Mouse (Mus musculus): ENCODE results near the gene Fnbp1l.

Gene Fnbp1l

GRCm38 (mm10) chr3:122520875-122521274 is 98.6 kb downstream of the Fnbp1l start:
- no peak for DNase-seq (ENCODE audit: low spot score)

GRCm38 (mm10) chr3:122520365-122520764 is 99.2 kb downstream of the Fnbp1l start:
- no peak for DNase-seq (ENCODE audit: low spot score)

DNA sequence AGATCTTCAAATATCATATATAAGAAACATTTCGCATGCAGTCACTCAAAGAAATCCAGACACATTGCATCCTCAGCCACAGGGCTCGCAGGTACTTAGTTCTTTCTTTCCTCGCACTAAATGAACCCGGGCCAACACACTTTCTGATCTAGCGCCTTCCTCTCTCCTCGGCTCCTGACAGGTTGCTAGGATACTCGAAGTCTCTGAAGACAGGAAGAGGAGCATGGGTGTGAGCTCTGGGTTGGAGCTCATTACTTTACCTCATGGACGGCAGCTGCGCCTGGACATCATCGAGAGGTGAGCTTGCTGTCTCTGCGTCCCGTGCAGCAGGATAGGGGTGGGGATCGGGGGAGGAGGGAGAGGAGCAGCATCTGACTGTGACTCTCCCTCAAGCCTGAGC is 100.4 kb downstream of the Fnbp1l start:
- DNase-seq (ENCODE audit: low spot score), result no peak

- no peak for DNase-seq (ENCODE audit: low spot score)
Observed at GRCm38 (mm10) chr3:122518231-122518736, 101.2 kb downstream of the Fnbp1l start.

DNA sequence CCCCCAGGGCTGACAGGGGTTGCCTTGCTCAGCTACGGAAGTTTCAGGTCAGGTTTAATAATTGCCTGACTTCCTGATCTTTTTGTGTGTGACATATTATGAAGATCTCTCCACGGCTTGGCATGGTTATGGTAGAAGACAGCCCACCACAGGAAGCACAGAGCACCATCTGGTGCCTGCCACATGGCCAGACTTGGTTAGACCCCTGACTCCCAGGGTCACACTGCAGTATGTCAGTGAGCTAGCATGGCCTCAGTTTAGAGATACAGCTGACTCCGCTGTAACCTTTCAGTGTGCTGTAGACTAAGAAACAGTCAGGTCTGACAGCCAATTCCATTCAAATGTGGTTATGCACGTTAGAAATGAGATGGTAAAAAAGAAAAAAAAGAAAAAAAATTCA is 101.8 kb downstream of the Fnbp1l start:
- DNase-seq (ENCODE audit: low spot score), result no peak

DNA sequence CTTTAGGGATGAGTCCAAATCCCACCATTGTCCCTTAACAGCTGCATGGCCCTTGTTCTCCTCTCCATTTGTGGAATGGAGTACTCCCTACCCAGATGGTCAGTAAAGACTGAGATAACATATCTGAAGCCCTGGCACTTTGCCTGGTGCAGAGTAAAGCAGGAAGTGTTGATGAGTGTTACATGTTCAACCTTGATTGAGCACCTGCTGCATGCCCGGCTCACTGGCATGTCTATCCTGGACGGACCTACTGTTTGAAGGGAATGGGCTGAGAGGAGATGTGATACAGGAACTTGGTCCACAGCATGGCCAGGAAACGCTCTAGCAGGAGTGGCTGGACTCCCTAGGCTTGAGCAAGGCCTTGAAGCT is 103.2 kb downstream of the Fnbp1l start:
- no peak for DNase-seq (ENCODE audit: low spot score)

- no peak for DNase-seq (ENCODE audit: low spot score)
Observed at GRCm38 (mm10) chr3:122515568-122516326, 103.8 kb downstream of the Fnbp1l start.

- no peak for DNase-seq (ENCODE audit: low spot score)
Observed at GRCm38 (mm10) chr3:122512725-122513375, 106.7 kb downstream of the Fnbp1l start.

DNA sequence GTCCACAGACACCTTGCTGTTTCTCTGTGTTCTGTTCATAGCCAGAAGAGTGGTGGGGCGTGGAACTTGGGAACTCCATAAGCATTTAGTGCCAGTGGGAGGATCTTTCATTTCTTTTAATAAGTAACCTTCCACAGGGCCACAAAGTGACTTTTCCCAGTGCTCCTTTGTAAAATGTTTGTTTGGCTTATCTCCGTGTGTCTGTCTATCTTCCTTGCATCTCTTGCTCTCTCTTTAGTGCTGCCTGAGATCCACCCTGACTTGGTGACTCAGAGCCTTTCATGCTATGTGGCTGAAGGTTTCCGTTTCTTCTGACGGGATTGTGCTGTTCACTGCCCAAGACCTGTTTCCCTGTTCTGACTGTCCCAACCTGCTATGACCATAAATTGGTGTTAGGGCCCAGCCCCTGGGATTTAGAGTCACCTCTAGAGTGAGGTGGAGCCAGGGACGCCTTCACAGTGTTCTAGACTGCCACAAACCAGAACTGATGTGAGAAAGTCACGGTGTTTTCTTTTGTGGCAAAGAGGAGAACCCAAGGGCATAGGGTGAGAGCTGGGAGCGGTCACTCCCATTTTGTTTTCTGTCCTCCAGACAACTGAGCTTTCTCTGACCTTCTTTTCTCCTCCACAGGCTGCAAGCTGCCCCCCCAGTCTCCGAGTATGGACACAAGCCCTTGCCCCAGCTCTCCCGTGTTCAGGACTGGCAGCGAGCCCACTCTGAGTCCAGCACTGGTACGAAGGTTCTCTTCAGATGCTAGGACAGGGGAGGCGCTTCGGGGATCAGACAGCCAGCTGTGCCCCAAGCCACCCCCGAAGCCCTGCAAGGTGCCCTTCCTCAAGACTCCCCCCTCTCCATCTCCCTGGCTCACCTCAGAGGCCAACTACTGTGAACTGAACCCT is 107.5 kb downstream of the Fnbp1l start:
- DNase-seq (ENCODE audit: low spot score), result no peak

DNA sequence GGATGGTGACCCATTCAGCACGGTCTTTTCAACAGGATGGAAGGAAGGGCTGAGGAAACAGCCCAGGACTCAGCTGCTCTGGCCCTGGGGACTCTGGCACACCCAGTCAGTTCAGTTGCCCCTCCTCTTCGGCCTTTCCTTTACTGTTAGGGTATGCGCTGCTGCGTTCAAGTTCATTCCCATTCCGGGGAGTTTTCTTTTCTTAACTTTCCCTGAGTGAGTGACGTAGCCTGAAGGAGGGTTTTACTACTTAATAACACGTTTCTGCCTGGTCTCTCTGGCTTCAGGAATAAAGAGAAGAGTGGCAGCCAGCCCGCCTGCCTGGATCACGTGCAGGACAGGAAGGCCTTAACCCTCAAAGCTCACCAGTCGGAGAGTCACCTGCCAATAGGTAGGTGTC is 108.6 kb downstream of the Fnbp1l start:
- no peak for DNase-seq (ENCODE audit: low spot score)

GRCm38 (mm10) chr3:122510240-122510750 is 109.2 kb downstream of the Fnbp1l start:
- no peak for DNase-seq (ENCODE audit: low spot score)

- DNase-seq (ENCODE audit: low spot score), result no peak
Observed at GRCm38 (mm10) chr3:122509534-122510239, 109.8 kb downstream of the Fnbp1l start.

- DNase-seq (ENCODE audit: low spot score), result no peak
Observed at GRCm38 (mm10) chr3:122509084-122509483, 110.4 kb downstream of the Fnbp1l start.

DNA sequence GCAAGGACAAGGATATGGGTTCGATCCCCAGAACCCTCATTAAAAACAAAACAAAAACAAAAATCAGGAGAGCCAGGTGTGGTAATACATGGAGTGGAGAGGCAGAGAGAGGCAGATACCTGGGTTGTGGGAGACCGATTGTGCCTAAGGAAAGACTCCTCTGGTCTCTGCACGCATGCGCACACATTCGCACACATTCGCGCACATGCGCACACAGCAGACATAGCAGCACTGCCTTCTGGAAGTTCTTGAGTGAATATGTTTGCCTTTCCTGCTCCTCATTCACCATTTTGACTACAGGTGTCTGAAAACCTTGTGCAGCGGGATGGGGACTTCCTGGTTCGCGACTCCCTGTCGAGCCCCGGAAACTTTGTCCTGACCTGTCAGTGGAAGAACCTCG is 111.7 kb downstream of the Fnbp1l start:
- DNase-seq (ENCODE audit: low spot score), result no peak

- DNase-seq (ENCODE audit: low spot score), result no peak
Observed at GRCm38 (mm10) chr3:122506343-122506916, 113.1 kb downstream of the Fnbp1l start.

DNA sequence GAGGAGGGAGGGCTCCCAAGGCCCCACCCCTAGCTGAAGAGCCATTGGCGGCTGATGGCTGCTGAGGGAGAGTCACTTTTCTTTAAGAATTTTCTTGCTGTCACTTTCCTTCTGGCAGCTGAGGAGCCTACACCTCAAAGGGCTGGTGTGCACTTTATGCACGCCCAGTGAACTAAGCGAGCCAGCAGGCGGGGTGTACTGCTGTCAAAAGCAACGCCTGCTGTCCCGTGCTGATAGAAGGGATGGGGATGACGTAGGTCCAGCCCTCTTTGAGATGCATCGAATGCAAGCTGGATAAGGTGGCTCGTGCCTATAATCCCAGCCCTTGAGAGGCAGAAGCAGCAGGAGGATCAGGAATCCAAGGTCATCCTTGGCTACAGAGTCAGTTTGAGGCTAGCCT is 118.6 kb downstream of the Fnbp1l start:
- no peak for DNase-seq (ENCODE audit: low spot score)

- DNase-seq (ENCODE audit: low spot score), result no peak
Observed at GRCm38 (mm10) chr3:122499647-122500046, 119.9 kb downstream of the Fnbp1l start.

GRCm38 (mm10) chr3:122498528-122498927 is 121.0 kb downstream of the Fnbp1l start:
- DNase-seq (ENCODE audit: low spot score), result no peak

DNA sequence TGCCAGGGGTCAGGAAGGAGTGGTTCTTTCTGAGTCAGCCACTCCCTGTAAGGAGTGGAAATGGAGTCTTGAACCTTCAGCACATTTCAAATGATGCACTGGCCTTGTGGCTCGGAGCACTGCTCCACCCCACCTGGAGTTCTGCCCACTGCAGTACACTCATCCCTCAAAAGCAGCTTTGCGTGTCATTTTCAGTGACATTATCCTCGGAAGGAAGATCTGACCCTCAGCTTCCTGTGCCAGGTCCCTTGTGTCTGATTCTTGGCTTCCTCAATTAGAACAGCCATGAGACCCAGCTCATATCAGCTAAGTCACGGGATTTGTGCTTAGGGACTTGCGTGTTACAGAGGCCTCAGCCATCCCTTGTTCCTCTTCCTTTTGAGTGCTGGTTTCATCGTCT is 121.6 kb downstream of the Fnbp1l start:
- DNase-seq (ENCODE audit: low spot score), result no peak

DNA sequence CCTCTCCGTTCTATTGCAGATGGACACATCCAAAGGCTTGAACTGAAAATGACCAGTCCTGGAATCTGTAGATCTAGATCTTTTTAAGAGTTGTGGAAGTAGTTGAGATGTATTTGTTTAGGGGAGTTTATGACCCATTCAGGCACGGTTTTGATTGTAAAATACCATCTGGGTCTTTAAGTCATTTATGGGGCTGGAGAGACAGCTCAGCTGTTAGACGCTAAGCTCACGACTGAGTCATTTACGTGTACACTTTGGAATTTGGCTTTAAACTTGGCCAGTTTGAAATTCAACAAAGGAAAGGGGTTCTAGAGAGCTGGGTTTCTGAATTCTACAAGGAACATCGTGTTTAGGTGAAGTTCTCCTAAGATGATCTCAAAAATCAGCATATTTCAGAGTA is 124.8 kb downstream of the Fnbp1l start:
- no peak for DNase-seq (ENCODE audit: low spot score)

DNA sequence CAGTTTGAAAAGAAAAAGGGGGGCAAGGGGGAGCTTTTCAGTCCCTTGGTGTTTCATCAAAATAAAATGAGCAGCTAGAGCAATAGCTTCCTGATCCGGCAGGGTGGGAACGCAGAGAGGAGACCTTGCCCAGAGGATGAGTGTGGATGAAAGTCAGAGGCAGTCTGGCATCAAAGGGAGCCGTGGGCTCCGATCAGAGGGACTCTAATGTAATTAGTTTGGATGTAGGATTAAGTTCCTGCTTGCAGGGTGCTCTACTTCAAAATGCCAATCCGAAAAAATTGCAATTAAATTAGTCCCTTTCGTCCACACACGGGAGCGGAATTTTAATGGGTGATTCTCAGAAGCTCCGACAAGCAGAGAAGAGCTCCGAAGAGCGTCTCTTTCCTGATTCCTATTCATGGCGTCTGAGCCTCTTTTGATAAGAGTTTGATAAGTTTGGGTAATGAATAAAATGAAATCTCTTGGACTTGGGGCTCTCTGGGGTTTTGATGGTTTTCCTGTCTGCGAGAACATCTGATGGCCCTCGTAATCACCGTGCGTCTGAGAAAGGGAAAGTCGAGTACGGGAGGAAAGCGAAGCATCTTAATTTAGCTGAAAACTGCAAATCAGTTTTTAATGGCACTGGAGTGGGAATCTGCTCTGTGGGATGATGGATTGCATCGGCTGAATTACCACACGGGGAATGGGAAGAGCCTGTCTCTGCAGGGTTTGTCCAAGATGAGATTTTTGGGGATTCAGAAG is 126.5 kb downstream of the Fnbp1l start:
- DNase-seq (ENCODE audit: low spot score), result no peak

All from urinary bladder, postnatal 10 days (tissue).